ENCODE assay signal across 8 mouse cellular contexts in the genomic region with DNA sequence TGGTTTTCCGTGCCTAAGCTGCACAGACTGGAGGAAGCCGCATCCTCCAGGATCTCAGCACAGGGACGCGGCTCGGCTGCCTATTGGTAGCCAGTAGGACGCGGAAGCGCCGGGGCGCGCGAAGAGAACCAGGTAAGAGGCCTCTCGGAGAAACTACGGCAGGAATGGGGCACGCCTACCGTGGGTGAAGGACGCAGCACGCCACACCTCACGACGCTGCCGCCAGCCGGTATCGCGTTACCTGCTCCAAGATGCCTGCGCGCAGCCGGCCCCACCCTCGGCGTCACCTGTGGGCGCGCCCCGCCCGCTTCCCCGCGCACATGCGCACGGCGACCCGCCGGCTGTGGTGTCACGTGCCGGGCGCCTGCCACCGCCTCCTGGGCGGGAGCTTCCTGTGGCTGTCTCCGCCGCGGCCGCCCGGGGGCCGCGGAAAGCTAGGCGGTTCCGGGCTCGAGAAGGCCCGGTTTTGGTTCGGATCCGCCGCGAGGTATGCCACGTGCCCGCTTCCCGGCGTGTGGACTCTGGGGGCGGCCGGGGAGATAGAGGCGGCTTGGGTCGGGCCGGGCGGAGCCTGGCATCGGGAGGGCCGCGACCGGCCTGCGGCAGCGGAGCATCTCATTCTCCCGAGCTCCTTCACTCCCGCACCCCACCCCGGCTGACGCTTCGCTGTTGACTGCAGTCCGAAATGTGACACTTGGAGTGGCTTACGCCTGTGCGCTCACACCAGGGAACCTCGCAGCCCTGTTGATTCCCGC. TPM values are rescaled to one million over a fixed set of nuclear protein-coding genes. Genes with fewer than 3 reads are reported as not detected.
DNase-seq lines count a peak whose midpoint lies in the region; ATAC-seq and TF ChIP-seq lines count a peak whose summit lies in the region.

Gene Cc2d1b (plus strand): TSS at position 354 of the 755 bp plus-strand sequence.

- DNase-seq in 416B (ENCODE audit: low read depth): peak; percentile 90
- DNase-seq in heart, adult 8-10 months (ENCODE audit: low spot score): peak; percentile 84
- DNase-seq in monocyte, adult 2 months (ENCODE audit: low read depth in 1 of 2, low spot score in 2 of 2): peak; percentile 61 to 73
- peak; percentile 93 to 94 for DNase-seq in spleen, postnatal 36 days (ENCODE audit: low spot score in 2 of 2)

- H3K9ac ChIP-seq in embryonic facial prominence, embryonic 15.5 days: peak within 1 kb of the TSS; percentile 98
- peak within 1 kb of the TSS; percentile 93 for H3K9ac ChIP-seq in kidney, embryonic 14.5 days (ENCODE audit: low read depth, low read length)
- peak within 1 kb of the TSS; percentile 97 for H3K9ac ChIP-seq in limb, embryonic 15.5 days

- peak; percentile 95 for ATAC-seq in embryonic facial prominence, embryonic 15.5 days (ENCODE audit: insufficient number of reproducible peaks, low FRiP score, low TSS enrichment, low read depth)
- peak; percentile 94 for ATAC-seq in kidney, embryonic 14.5 days (ENCODE audit: low FRiP score, low TSS enrichment)
- ATAC-seq in limb, embryonic 15.5 days (ENCODE audit: insufficient number of reproducible peaks, low FRiP score, low TSS enrichment, low read depth): peak; percentile 94

- peak within 1 kb of the TSS; percentile 83 for H3K27ac ChIP-seq in bone marrow, adult 2 months (ENCODE audit: control insufficient read depth, insufficient read depth, low read depth, low read length, poor library complexity)
- H3K27ac ChIP-seq in embryonic facial prominence, embryonic 15.5 days (replicated peaks): peak within 1 kb of the TSS; percentile 97
- peak within 1 kb of the TSS; percentile 65 for H3K27ac ChIP-seq in kidney, embryonic 14.5 days (ENCODE audit: low read depth, low read length)
- H3K27ac ChIP-seq in limb, embryonic 15.5 days: peak within 1 kb of the TSS; percentile 96

- H3K4me2 ChIP-seq in embryonic facial prominence, embryonic 15.5 days (replicated peaks): peak within 1 kb of the TSS; percentile 81
- H3K4me2 ChIP-seq in kidney, embryonic 14.5 days (replicated peaks; ENCODE audit: low read depth, low read length): peak within 1 kb of the TSS; percentile 58
- peak within 1 kb of the TSS; percentile 82 for H3K4me2 ChIP-seq in limb, embryonic 15.5 days

- H3K36me3 ChIP-seq in embryonic facial prominence, embryonic 15.5 days: peaks cover 8% of the 10 kb centered on the region
- peaks cover 10% of the 10 kb centered on the region for H3K36me3 ChIP-seq in kidney, embryonic 14.5 days (ENCODE audit: control insufficient read depth, insufficient read depth, low read length)
- peaks cover 10% of the 10 kb centered on the region for H3K36me3 ChIP-seq in limb, embryonic 15.5 days

- TF ChIP-seq CTCF in bone marrow, adult 2 months (IDR thresholded peaks at IDR 0.05; ENCODE audit: control insufficient read depth, insufficient read depth, low read length): 0 out of 2 replicates have a peak, but pooled peaks have one; percentile 5

- H3K4me1 ChIP-seq in bone marrow, adult 2 months (ENCODE audit: control insufficient read depth, insufficient read depth, low read length): peaks cover 3% of the 10 kb centered on the region; the same call in 1 of the 2 replicates
- H3K4me1 ChIP-seq in embryonic facial prominence, embryonic 15.5 days: peaks cover 19% of the 10 kb centered on the region
- H3K4me1 ChIP-seq in kidney, embryonic 14.5 days (ENCODE audit: control insufficient read depth, insufficient read depth, low read length): peaks cover 10% of the 10 kb centered on the region; the same call in 1 of the 2 replicates
- H3K4me1 ChIP-seq in limb, embryonic 15.5 days: peaks cover 16% of the 10 kb centered on the region

- H3K9me3 ChIP-seq in embryonic facial prominence, embryonic 15.5 days (replicated peaks): no peaks in the 10 kb centered on the region
- no peaks in the 10 kb centered on the region for H3K9me3 ChIP-seq in kidney, embryonic 14.5 days (ENCODE audit: control insufficient read depth, low read length)
- H3K9me3 ChIP-seq in limb, embryonic 15.5 days: no peaks in the 10 kb centered on the region

- WGBS in bone marrow, adult 2 months: under 1% methylated on average over 86 of the region's 86 CpGs
- under 1% methylated on average over 86 of the region's 86 CpGs for WGBS in embryonic facial prominence, embryonic 15.5 days
- WGBS in kidney, embryonic 14.5 days: under 1% methylated on average over 66 of the region's 86 CpGs
- under 1% methylated on average over 78 of the region's 86 CpGs for WGBS in limb, embryonic 15.5 days

- H3K4me3 ChIP-seq in bone marrow, adult 2 months (replicated peaks; ENCODE audit: control insufficient read depth, low read depth, low read length): peak within 1 kb of the TSS; percentile 92
- peak within 1 kb of the TSS; percentile 86 for H3K4me3 ChIP-seq in embryonic facial prominence, embryonic 15.5 days (replicated peaks)
- H3K4me3 ChIP-seq in kidney, embryonic 14.5 days (ENCODE audit: low read length): peak within 1 kb of the TSS; percentile 83
- peak within 1 kb of the TSS; percentile 85 for H3K4me3 ChIP-seq in limb, embryonic 15.5 days

- peak; percentile 75; the same call in 1 of the 2 replicates for TF ChIP-seq POLR2A in bone marrow, adult 2 months (IDR thresholded peaks at IDR 0.05; ENCODE audit: borderline replicate concordance, control insufficient read depth, low read depth, low read length)

- no peaks in the 10 kb centered on the region for H3K27me3 ChIP-seq in embryonic facial prominence, embryonic 15.5 days
- H3K27me3 ChIP-seq in kidney, embryonic 14.5 days (ENCODE audit: control insufficient read depth, insufficient read depth, low read length): no peaks in the 10 kb centered on the region
- H3K27me3 ChIP-seq in limb, embryonic 15.5 days: no peaks in the 10 kb centered on the region

RNA-seq across cellular contexts. Expression of gene Cc2d1b, which starts in this region (rescaled TPM):
- polyA plus RNA-seq in bone marrow, adult 2 months (2011; ENCODE audit: insufficient read depth, insufficient read length, low replicate concordance, missing spikeins): 19.0 and 48.4 TPM in 2 replicates
- polyA plus RNA-seq in embryonic facial prominence, embryonic 15.5 days (2015; fragmentation: Nextera tagmentation; extraction: Ambion mirVana): 33.3 and 33.7 TPM in 2 replicates
- 10 to 100 TPM; 15.4 to 15.8 (median 15.8) TPM for total RNA-seq in heart, adult 8-10 months (2022)
- polyA plus RNA-seq in kidney, embryonic 14.5 days (2014; fragmentation: Nextera tagmentation; extraction: Ambion mirVana): 19.6 and 31.8 TPM in 2 replicates
- 31.2 and 32.1 TPM in 2 replicates for polyA plus RNA-seq in limb, embryonic 15.5 days (2015; fragmentation: Nextera tagmentation; extraction: Ambion mirVana)

Comparison
In these comparisons a context has a peak if more than half of its experiments do, and no peak if none do; other contexts are left out.
1. Peak in every context shown above with its lines: DNase-seq, ATAC-seq, H3K4me3 ChIP-seq and H3K27ac ChIP-seq.